Mouse (Mus musculus) heart, adult 9 months (tissue): ENCODE measurements around the gene Mpdu1.
"Not testable (repeated sequence)": the region's sequence is repeated elsewhere in the genome, so short reads cannot be mapped to it uniquely, and the experiment has no call there.

Experiments
- DNase-seq, 2 experiments: peaks; one replicate each; pipeline ENCODE4 v3.0.0; 2022; ENCODE audit warnings: low spot score in 2 of 2

Gene Mpdu1

DNA sequence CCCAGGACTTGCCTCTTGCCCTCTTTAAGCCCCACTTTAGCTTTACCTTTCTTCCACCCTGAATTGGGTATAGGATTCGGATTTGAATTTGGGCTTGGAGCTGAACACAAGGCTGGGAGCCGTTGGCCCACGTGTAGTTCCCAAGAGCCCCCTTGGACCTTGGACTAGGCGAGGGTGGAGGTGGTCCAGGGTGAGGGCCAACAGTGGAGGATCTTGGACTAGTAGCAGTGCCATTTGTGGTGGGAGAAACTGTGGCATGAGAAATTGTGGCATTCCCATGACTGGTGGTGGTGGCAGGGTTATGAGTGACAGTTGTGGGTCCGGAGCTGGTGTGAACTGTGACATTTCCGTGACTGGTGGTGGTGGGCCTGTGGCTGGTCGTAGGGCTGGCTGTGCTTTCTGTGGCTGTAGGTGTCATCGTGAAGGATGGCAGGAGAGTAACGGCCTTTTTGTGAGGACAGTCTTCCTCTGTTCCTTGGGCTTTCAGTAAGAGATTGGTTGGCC, 3.1 kb upstream of the Mpdu1 start:
- no peak for DNase-seq

DNA sequence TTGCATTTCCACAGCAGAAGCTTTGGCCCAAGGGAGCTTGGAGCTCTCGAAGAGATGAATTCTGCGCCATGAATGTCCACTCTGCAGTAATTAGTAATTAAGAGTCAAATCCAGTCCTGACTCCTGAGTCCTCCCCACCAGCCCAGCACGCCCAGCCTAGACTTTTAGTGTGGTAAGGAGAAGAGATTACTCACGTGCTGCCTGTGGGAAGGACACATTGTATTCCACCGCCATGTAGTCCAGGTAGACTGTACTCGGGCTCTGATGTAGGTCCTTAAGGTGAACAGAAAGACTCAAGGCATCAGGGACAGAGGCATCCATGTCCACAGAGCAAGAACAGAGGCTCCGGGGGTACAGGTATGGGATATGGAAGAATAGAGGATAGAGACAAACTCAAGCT, 2.4 kb upstream of the Mpdu1 start:
- DNase-seq: no peak

DNA sequence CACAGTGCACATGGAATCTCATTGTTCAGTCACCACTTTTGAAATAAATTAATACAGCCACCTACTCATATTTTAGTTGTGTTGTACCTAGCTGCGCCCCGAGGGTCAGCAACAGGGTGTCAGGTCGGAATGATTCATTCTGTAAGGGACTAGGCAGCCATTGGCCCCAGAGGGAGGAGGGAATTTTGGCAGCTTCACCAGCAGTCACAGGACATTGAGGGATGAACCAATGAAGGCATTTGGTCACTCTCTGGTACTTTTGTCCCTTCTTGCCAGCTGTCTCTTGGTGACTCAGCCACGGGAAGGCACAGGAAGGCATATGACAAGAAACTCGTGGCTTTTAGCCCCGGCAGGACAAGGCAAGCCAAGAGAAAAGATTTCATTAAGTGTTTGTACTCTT, 1.4 kb upstream of the Mpdu1 start:
- peak; percentile 39 to 50 for DNase-seq

DNA sequence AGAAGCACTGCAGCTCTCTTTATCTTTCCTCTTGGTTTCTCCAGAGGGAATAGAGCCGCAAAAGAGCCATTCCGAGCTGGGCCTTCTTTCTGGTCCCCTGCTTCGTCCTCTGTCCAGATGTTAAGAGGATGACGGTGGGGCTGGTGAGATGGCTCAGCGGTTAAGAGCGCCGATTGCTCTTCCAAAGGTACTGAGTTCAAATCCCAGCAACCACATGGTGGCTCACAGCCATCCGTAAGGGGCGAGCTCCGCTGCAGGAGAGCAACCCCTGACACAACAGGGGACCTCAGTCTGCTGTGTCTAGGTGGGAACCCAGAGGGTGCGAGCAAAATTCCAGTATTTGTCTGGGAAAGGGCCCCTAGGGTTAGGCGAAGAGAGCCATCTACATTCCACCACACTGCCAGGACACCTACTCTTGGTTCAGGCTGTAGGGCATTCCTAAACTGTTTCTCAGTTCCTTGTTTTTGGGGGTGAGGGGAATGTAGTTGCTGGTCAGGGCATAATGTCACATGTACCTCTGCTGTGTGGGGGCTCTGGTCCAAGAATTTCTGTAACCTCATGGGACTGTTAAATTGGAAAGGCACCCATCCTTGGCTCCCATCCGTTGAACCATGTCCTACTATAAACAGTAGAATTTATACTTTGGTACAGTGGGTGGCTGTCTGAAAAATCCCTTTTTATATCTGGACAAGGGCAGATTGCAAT, 677 bp upstream of the Mpdu1 start:
- DNase-seq: peak in 1 of 2 experiments; percentile 30

DNA sequence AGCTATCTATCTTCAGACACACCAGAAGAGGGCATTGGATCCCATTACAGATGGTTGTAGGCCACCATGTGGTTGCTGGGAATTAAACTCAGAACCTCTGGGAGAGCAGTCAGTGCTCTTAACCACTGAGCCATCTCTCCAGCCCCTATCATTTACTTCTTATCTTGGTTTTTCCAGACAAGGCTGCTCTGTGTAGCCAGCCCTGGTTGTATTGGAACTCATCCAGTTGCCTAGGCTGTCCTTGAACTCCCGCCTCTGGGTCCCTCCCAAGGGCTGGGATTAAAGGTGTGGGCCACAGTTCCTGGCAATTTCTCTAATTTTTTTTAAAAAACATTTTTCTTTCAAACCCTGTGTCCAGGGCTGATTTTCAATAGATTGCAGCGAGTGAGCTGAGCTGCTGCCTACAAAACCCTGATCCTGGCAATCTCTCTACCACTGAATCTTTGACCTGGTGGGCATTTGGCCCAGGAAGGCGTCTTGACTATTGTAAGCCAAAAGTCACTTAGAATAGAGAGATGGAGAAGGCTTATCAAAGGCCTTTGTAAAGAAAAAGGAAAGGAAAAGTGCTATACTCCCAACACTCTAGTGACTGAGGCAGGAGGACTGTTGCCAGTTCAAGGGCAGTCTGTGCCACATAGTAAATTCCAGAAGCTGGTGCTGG, 1.1 kb downstream of the Mpdu1 start:
- no peak for DNase-seq

DNA sequence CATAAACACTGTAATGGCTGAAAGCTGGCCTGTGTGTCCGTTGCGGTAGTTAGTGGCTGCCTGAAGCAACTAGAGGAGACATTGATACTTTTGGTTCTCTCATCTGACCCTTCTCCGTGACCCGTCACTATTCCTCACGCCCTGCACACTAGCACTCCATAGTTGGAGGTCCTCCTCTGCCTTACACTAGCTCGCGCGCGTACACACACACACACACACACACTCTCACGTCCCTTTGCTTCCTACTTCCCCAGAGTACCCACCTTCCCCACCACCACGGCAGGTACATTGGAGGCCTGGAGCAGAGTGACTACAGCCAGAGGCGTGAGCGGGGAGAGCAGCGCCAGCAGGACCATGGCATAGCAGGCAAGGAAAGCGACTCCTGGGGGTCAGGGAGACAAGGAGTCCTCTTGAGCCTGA, 5.0 kb downstream of the Mpdu1 start:
- DNase-seq: no peak

DNA sequence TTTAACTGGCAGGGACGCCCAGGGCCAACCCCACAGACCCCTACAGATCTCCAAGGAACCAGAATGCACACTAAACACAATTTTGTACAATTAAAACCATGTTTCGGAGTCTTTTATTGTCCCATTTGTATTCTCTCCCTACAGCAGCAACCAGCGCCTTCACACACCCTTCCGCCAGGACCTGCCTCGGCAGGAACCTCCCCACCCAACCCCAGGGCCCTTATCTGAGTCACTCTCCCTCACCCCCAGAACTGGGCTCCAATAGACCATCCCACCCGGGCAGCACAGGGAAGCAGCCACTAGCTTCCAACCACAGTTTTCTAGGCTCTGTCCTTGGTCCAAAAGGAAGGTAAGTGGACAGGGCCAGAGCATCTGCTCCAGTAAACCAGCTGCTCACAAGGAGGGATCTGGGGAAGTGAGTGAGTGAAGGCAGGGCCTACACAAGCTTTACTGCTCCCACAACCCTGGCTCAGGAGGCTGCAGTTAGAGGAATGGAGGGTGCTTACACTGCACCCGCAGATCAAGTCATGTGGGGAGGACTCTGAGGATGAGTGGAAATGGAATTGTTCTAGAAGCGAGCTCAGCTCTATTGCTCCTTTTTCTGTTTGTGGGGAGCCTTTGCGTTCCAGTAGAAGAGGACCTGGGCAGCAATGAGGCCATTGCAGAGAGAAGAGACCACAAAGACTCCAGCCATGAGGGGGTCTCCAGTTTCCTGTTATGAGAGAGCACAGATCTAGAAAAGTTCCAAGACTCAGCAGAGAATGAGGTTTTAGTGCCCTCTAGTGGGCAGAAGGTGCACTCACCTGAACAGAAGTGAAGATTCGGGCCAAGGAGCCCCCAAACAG, 5.6 kb downstream of the Mpdu1 start:
- peak in 1 of 2 experiments; percentile 42 for DNase-seq

DNA sequence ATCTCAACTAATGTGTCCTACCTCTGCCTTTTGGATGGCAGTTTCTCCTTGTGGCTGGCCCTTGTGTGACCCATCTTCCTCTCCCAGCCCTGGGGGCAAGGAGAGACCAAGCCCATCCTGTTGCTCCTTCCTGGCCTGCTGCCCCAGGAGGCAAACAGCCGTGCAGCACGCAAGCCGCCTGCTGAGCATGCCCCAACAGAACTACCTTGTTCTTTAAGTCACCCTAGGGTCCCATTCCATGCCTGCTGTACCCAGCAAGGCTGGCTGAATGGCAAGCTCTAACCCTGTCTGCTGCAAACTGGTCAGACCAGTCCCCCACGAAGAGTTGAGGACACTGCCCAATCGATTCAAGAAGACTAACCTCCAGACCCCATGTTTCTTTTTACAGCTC, 6.4 kb downstream of the Mpdu1 start:
- no peak for DNase-seq

DNA sequence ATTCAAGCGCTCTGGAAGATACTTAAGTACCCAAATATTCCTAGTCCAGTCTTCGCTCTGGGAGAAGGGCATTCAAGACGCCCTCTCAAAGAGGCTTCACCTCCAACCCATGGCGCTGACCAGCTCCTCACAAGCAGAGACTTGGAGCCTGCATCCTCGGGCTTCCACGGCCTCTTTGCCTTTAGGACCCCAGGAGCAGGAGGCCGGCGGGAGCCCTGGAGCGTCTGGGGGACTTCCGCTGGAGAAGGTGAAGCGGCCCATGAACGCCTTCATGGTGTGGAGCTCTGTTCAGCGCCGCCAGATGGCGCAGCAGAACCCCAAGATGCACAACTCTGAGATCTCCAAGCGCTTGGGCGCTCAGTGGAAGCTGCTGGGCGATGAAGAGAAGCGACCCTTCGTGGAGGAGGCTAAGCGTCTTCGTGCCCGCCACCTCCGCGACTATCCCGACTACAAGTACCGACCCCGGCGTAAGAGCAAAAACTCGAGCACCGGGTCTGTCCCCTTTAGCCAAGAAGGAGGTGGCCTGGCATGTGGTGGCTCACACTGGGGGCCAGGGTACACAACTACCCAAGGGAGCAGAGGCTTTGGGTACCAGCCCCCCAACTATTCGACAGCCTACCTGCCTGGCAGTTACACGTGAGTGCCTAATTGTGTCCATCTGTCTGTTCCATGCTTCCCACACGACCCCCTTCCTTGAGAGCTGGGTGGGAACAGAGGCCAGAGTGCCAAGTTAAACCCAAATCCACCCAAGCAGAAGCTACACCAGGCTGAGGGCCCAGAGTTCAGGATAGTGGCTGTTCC, 7.0 kb downstream of the Mpdu1 start, which contains the start of gene Sox15:
Gene Sox15 (plus strand): TSS at position 51 of the 801 bp plus-strand sequence.
- peak; percentile 27 to 58 for DNase-seq

DNA sequence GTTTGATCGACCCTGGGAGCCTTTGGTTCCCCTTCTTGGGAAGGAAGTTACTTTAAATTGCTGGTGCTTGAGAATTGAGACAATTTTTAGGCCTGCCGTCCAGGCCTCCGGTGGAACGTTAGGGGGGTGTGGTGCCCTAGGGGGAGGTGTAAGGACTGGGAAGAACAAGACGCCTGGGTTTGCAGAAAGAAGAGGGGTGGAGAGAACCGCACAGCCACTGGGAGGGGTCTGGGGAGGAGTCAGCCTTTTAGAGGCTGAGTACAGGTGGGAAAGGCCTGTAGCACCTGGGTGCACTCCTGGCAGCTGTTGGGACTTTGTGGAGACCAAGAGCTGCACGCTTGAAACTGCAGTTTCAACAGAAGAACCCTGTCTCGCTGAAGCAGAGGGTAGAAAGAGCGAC, 7.7 kb downstream of the Mpdu1 start:
- DNase-seq: no peak

DNA sequence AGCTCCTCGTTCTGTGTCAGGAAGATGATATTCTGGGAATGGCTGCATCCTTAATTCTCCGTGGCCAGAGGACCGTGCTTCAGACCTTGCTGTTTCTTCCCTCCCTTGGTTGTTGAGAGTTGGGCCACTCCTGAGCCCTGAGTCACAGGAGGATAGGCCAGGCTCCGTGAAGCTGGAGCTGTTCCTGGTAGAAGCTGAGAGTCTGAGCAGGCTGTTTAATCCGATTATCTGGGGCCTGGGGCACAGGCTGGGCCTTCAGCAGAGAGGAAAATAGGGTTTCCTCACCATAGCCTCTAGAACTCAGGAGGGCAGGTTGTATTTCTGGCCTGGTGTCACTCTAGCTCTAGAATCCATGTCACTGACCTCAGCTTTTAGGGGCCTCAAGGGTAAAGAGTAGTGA, 9.0 kb downstream of the Mpdu1 start:
- DNase-seq: no peak

DNA sequence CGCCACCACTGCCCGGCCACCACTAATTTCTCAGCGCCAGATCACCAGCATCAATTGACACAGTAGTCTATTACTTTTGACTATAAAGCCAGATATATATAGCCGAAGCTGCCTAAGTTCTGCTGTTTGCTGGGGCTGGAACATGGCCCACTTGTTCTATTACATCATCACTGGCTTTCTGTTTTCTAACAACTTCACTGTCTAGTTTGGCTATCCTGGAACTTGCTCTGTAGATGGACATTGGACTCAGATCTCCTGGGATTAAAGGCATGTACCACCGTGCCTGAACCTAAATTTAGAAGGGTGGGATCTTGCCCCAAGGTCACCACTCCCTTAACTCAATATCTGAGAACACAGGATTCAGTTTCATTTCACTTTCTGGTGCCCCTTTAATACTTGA, 16.6 kb downstream of the Mpdu1 start:
- DNase-seq: no peak

DNA sequence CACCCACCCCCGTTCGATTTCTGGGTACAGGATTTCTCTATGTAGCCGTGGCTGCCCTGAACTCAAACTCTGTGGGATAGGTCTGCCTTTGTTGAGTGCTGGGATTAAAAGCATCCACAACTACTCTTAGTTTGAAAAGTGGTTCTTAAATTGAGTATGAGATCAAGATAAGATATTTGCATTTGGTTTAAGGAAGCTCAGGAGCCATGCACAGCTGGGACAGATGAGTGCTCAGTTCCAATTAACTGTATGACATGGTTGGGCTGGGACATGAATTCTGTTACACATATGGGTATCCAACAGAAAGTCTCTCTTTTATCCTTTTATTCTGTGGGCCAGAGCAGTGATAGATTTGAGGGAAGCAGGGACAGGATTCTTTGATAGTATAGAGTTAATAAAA, 27.0 kb downstream of the Mpdu1 start:
- no peak for DNase-seq

DNA sequence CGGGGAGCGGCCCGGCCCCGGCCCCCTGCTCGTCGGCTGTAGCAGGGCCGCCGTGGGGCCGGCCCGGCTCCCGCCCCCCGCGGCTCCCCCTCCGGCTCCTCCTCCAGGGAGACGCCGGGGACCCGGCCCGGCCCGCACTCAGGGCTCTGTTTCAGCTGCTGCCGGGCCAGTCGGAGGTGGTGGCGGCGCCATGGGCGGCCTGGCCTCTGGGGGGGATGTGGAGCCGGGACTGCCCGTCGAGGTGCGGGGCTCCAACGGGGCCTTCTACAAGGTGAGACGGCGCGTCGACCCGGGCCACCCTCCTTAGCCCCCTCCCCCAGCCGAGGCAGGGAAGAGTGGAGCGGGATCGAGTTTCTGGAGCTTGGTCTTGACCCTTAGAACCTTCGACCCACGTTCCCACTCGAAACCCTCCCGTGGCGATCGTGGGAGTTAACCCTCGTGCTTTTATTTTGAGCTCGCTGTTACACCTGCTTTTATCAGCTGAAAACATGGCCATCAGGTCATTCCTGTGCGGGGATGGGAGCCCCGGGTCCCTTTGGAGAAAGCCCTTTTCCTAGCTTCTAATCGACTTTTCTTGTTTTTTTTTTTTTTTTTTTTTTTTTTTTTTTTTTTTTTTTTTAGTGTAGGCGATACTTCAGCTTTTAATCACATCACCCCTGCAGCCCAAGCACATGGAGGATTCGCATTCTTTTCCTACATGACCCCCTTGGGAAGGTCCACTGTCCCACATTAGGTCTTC, 29.1 kb downstream of the Mpdu1 start:
- peak in 1 of 2 experiments; percentile 76 for DNase-seq

DNA sequence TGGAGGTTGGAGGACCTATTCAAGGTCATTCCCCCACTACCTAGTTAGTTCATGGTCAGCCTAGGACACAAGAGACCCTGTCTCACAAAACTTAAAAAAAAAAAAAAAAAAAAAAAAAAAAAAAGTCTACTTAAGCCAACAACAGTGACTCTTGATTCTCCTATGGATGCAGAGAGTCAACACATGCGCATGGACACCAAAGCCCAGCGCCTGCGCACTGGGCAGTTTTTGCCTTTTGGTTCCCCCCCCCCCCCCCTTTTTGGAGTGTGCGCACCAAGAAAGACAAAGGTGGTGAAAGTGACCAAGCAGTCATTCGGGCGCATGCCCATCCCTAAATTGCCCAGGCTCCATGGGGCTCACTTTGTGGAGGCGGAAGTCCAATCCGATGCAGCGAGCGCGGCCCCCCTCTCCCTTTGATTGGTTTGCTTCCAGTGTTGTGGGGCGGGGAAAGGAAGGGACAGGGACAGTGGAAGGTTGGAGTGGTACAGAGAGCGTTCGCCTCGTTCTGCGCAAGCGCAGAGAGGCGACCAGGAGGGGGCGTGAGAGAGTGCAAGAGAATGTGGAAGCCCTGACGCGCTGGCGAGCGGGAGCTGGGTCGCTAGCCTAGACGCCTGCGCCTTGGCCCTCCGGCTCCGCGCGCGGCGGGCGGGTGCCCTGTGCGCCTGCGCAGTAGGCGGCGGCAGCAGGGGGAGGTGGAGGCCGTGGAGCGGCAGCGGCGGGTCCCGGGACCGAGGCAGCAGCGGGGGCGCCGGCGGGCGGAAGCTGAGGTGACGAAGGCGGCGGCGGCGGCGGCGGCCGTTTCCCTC, 30.0 kb downstream of the Mpdu1 start, which contains the start of gene Fxr2:
Gene Fxr2 (plus strand): TSS at position 707 of the 806 bp plus-strand sequence.
- DNase-seq: peak; percentile 100

DNA sequence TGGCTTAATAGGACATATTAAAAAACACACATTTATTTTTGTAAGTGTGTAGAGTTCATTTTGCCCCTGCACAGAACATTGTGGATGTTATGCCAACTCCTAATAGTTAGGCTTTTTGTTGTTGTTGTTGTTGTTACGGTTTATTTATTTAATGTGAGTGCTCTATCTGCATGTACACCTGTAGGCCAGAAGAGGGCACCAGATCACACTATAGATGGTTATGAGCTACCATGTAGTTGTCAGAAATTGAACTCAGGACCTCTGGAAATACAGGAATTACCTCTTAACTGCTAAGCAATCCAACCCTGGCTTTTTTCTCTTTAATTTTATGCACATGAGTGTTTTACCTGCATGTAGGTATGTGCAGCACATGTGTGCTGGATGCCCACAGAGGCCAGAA, 32.6 kb downstream of the Mpdu1 start:
- no peak for DNase-seq

DNA sequence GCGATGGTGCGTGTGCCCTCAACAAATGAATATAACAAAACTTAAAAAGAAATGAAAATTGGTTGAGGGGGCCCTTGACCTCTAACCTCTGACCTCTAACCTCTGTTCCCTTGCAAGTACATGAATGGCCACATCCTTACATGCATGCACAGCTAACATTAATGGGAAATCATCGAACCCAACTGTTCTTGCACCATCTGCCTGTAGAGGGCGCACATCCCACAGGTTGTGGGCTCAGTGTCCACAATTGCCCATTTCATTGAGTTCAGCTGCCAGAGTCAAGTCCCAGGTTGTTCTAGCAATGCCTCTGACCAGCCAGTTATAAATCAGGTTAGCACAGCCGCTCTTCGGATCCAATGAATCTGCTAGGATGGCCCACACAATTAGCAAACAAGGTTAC, 34.2 kb downstream of the Mpdu1 start:
- peak; percentile 35 to 62 for DNase-seq

DNA sequence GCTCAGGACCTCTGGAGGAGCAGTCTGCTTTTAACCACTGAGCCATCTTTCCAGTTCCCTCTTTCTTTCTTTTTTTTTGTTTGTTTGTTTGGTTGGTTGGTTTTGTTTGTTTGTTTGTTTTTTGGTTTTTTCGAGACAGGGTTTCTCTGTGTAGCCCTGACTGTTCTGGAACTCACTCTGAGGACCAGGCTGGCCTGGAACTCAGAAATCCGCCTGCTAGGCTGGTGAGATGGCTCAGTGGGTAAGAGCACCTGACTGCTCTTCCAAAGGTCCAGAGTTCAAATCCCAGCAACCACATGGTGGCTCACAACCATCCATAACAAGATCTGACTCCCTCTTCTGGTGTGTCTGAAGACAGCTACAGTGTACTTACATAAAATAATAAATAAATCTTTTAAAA, 38.1 kb downstream of the Mpdu1 start:
- not testable (repeated sequence) for DNase-seq

DNA sequence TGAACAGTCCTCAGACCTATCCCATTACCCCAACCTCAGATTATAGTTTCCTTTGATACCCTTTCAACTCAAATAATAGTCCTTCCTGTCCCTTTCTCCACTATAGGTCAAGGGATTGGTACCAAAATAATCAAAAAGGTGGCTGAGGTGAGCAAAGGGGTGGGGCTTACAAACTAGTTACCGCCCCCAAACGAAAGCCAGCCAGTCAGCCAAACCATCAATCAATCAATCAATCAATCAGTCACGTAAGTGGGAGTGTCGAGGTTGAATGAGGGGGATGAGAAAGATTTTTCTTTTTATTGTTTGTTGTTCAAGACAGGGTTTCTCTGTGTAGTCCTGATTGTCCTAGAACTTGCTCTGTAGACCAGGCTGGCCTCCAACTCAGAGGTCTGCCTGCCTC, 39.4 kb downstream of the Mpdu1 start:
- DNase-seq: no peak

DNA sequence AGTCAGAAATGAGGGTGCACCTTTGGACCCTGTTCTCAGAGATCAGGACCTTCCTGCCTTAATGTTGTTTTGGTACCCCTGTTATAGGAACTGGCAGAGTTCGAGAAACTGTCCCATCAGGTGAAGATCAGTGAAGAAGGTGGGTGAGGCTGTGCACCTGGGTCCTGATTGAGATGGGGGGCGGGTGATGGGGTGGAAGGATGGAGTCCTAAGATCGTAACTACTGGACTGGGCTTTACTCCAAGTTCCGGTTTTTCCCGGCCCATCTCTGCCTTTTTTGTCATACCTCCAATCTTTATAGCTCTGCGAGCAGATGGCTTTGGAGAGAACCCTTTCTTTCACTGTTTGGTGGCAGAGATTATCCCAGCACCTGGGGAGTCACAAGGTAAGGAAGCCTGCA, 40.0 kb downstream of the Mpdu1 start:
- no peak for DNase-seq
